Mouse (Mus musculus) midbrain, embryonic 11.5 days (tissue): ENCODE results near the gene Dennd4a. TPM values are rescaled to one million over a fixed set of nuclear protein-coding genes. Genes with fewer than 3 reads are reported as not detected.

Source experiments
- ATAC-seq: fragments of 200-750 bp; cut with Nextera tagmentation; 2 replicates; pipeline ENCODE4 v1.8.0; 2017; ENCODE audit warnings: moderate TSS enrichment, moderate library complexity; ENCODE audit not compliant: low FRiP score
- DNase-seq: peaks from one replicate; pipeline ENCODE4 v3.0.0; 2015; ENCODE audit warnings: low spot score; ENCODE audit errors: missing footprints
- H3K27ac ChIP-seq: fragments of 300-500 bp; sonication (generic); 2 replicates; pipeline ENCODE4 v1.5.1; 2014; ENCODE audit warnings: low read depth, low read length
- H3K27me3 ChIP-seq: fragments of 300-500 bp; sonication (generic); 2 replicates; pipeline ENCODE4 v1.6.1; 2014; ENCODE audit warnings: mild to moderate bottlenecking, low read length, moderate library complexity, mixed read lengths; ENCODE audit not compliant: control insufficient read depth, insufficient read depth
- H3K36me3 ChIP-seq: fragments of 300-500 bp; sonication (generic); 2 replicates; pipeline ENCODE4 v1.6.1; 2014; ENCODE audit warnings: mild to moderate bottlenecking, low read length, moderate library complexity, mixed read lengths; ENCODE audit not compliant: control insufficient read depth, insufficient read depth
- H3K4me1 ChIP-seq: fragments of 300-500 bp; sonication (generic); 2 replicates; pipeline ENCODE4 v1.6.1; 2014; ENCODE audit warnings: low read length; ENCODE audit not compliant: control insufficient read depth, insufficient read depth
- H3K4me2 ChIP-seq: fragments of 300-500 bp; sonication (generic); 2 replicates; pipeline ENCODE4 v1.6.1; 2014; ENCODE audit warnings: mild to moderate bottlenecking, moderate library complexity
- H3K4me3 ChIP-seq: fragments of 300-500 bp; sonication (generic); 2 replicates; pipeline ENCODE4 v1.5.1; 2014; ENCODE audit warnings: low read depth, low read length
- H3K9ac ChIP-seq: fragments of 300-500 bp; sonication (generic); 2 replicates; pipeline ENCODE4 v1.6.1; 2014; ENCODE audit warnings: low read length
- H3K9me3 ChIP-seq: fragments of 300-500 bp; sonication (generic); 2 replicates; pipeline ENCODE4 v1.6.1; 2016; ENCODE audit warnings: low read length; ENCODE audit not compliant: control insufficient read depth
- WGBS: fragments of 180-500 bp; shearing (Covaris S2); extraction: QIAGEN DNeasy Blood & Tissue Kit; methylation state at CpG from one replicate; pipeline ENCODE4 v1.1.7; 2014; 5-methylcytosine and 5-hydroxymethylcytosine counted together
- polyA plus RNA-seq: library from polyadenylated mRNA; unstranded; fragments of >200 nt; fragmentation: Nextera tagmentation; extraction: Ambion mirVana; gene quantifications from 2 replicates; pipeline ENCODE4 v1.2.1, GENCODE M21; 2014

The Dennd4a gene
- polyA plus RNA-seq, 1 experiment from 2014 or later = 8.9 TPM

- H3K4me3 ChIP-seq = no peak overlapping the region
- H3K4me2 ChIP-seq = no peak overlapping the region
- H3K9me3 ChIP-seq = no peaks in the 10 kb centered on the region
- H3K27ac ChIP-seq = no peak overlapping the region
- H3K27me3 ChIP-seq = no peaks in the 10 kb centered on the region
- 95% methylated on average over 4 of the region's 4 CpGs for WGBS
- no peaks in the 10 kb centered on the region for H3K36me3 ChIP-seq
- H3K4me1 ChIP-seq = no peaks in the 10 kb centered on the region
- no peak overlapping the region for H3K9ac ChIP-seq
- ATAC-seq (no peak), DNase-seq (no peak)
Measured at GRCm38 (mm10) chr9:64913406-64913805, 102.3 kb downstream of the Dennd4a start.

- 91% methylated on average over 2 of the region's 2 CpGs for WGBS
- ATAC-seq (no peak), DNase-seq (no peak)
- no peaks in the 10 kb centered on the region for H3K9me3 ChIP-seq
- no peak overlapping the region for H3K9ac ChIP-seq
- H3K27ac ChIP-seq = no peak overlapping the region
- H3K4me3 ChIP-seq = no peak overlapping the region
- H3K27me3 ChIP-seq = no peaks in the 10 kb centered on the region
- no peak overlapping the region for H3K4me2 ChIP-seq
- H3K4me1 ChIP-seq = no peaks in the 10 kb centered on the region; the same call in 1 of the 2 replicates
- no peaks in the 10 kb centered on the region for H3K36me3 ChIP-seq
Measured at GRCm38 (mm10) chr9:64913973-64914372, 102.8 kb downstream of the Dennd4a start.

GRCm38 (mm10) chr9:64914629-64915028 lies 103.5 kb downstream of the Dennd4a start:
- no peak for ATAC-seq
- H3K4me2 ChIP-seq = no peak overlapping the region
- H3K9ac ChIP-seq = no peak overlapping the region
- no peaks in the 10 kb centered on the region; the same call in 1 of the 2 replicates for H3K4me1 ChIP-seq
- no peaks in the 10 kb centered on the region for H3K27me3 ChIP-seq
- H3K4me3 ChIP-seq = no peak overlapping the region
- H3K36me3 ChIP-seq = no peaks in the 10 kb centered on the region
- H3K27ac ChIP-seq = no peak overlapping the region
- no peaks in the 10 kb centered on the region for H3K9me3 ChIP-seq
- no peak for DNase-seq
- WGBS = 87% methylated on average over 4 of the region's 4 CpGs

GRCm38 (mm10) chr9:64918560-64918959 lies 107.4 kb downstream of the Dennd4a start:
- Histone ChIP-seq H3K36me3 (no peaks in the 10 kb centered on the region), H3K4me3 (peak overlapping the region; percentile 19; the same call in 1 of the 2 replicates), H3K27ac (no peak overlapping the region), H3K9me3 (no peaks in the 10 kb centered on the region), H3K27me3 (no peaks in the 10 kb centered on the region), H3K4me2 (peak overlapping the region; percentile 36), H3K4me1 (no peaks in the 10 kb centered on the region; the same call in 1 of the 2 replicates), H3K9ac (peak overlapping the region; percentile 41; the same call in 1 of the 2 replicates)
- peak; percentile 91 for DNase-seq
- 33% methylated on average over 16 of the region's 16 CpGs for WGBS
- no peak for ATAC-seq

GRCm38 (mm10) chr9:64925771-64926170 lies 114.6 kb downstream of the Dennd4a start:
- H3K27ac ChIP-seq = no peak overlapping the region
- no peak overlapping the region for H3K4me2 ChIP-seq
- ATAC-seq (no peak), DNase-seq (no peak)
- H3K27me3 ChIP-seq = no peaks in the 10 kb centered on the region
- no peak overlapping the region for H3K4me3 ChIP-seq
- WGBS = 73% methylated on average over 5 of the region's 5 CpGs
- no peaks in the 10 kb centered on the region for H3K4me1 ChIP-seq
- H3K9ac ChIP-seq = no peak overlapping the region
- H3K36me3 ChIP-seq = no peaks in the 10 kb centered on the region
- H3K9me3 ChIP-seq = no peaks in the 10 kb centered on the region

- Histone ChIP-seq H3K9ac (no peak overlapping the region), H3K9me3 (no peaks in the 10 kb centered on the region), H3K27me3 (no peaks in the 10 kb centered on the region), H3K4me2 (no peak overlapping the region), H3K4me1 (no peaks in the 10 kb centered on the region), H3K4me3 (no peak overlapping the region), H3K27ac (no peak overlapping the region), H3K36me3 (no peaks in the 10 kb centered on the region)
- ATAC-seq (no peak), DNase-seq (no peak)
- WGBS = 87% methylated on average over 8 of the region's 8 CpGs
Measured at GRCm38 (mm10) chr9:64926201-64926991, 115.3 kb downstream of the Dennd4a start.

GRCm38 (mm10) chr9:64930256-64930655 lies 119.1 kb downstream of the Dennd4a start:
- WGBS = 80% methylated on average over 4 of the region's 4 CpGs

GRCm38 (mm10) chr9:64931751-64932610 lies 120.8 kb downstream of the Dennd4a start:
- Histone ChIP-seq H3K4me1 (peaks cover 4% of the 10 kb centered on the region; the same call in 1 of the 2 replicates), H3K9me3 (no peaks in the 10 kb centered on the region), H3K4me2 (no peak overlapping the region), H3K9ac (no peak overlapping the region), H3K27ac (no peak overlapping the region), H3K36me3 (no peaks in the 10 kb centered on the region), H3K27me3 (no peaks in the 10 kb centered on the region), H3K4me3 (no peak overlapping the region)
- DNase-seq = no peak
- WGBS = 83% methylated on average over 7 of the region's 7 CpGs
- no peak for ATAC-seq

More at GRCm38 (mm10) chr9:64930256-64930655, 119.1 kb downstream of the Dennd4a start:
- no peaks in the 10 kb centered on the region for H3K9me3 ChIP-seq
- no peak for DNase-seq
- H3K9ac ChIP-seq = no peak overlapping the region
- H3K4me3 ChIP-seq = no peak overlapping the region
- no peak for ATAC-seq
- no peak overlapping the region for H3K4me2 ChIP-seq
- no peaks in the 10 kb centered on the region for H3K27me3 ChIP-seq
- H3K4me1 ChIP-seq = peaks cover 4% of the 10 kb centered on the region; the same call in 1 of the 2 replicates
- H3K27ac ChIP-seq = no peak overlapping the region
- H3K36me3 ChIP-seq = no peaks in the 10 kb centered on the region
